ENCODE assay signal across 22 mouse cellular contexts in genomic region chr5:90458727-90459126, GRCm38 (mm10). TPM values are rescaled to one million over a fixed set of nuclear protein-coding genes. Genes with fewer than 3 reads are reported as not detected.
DNase-seq lines count a peak whose midpoint lies in the region; ATAC-seq and TF ChIP-seq lines count a peak whose summit lies in the region.
"Had no signal": no experiment of that assay in that cellular context is flagged by ENCODE, and none has a peak within 500 bp of the region (broad histone marks: within the 10 kb centered on the region; RNA-seq: fewer than 3 reads in every experiment).

No protein-coding gene starts in this region.

- 0 out of 2 replicates have a peak overlapping the region, but pooled peaks have one; percentile 14 for H3K27ac ChIP-seq in intestine, embryonic 14.5 days (ENCODE audit: low read depth)
- H3K27ac ChIP-seq in intestine, postnatal 0 days (ENCODE audit: low read depth, low read length) = no peak overlapping the region
- no peak overlapping the region for H3K27ac ChIP-seq in lung, embryonic 14.5 days (ENCODE audit: low read depth)
- 0 out of 2 replicates have a peak overlapping the region, but pooled peaks have one; percentile 22 for H3K27ac ChIP-seq in embryonic facial prominence, embryonic 15.5 days (replicated peaks)
- H3K27ac ChIP-seq: forebrain, embryonic 12.5 days; heart, adult 2 months; heart, embryonic 15.5 days; hindbrain, embryonic 13.5 days had no signal

- no peak overlapping the region for H3K4me3 ChIP-seq in intestine, embryonic 14.5 days (ENCODE audit: low read depth, low read length)
- H3K4me3 ChIP-seq in intestine, postnatal 0 days (ENCODE audit: low read depth, low read length) = no peak overlapping the region
- no peak overlapping the region for H3K4me3 ChIP-seq in lung, embryonic 14.5 days (ENCODE audit: low read depth, low read length)
- H3K4me3 ChIP-seq in embryonic facial prominence, embryonic 15.5 days (replicated peaks) = no peak overlapping the region
- H3K4me3 ChIP-seq: forebrain, embryonic 12.5 days; heart, adult 2 months; heart, embryonic 15.5 days; hindbrain, embryonic 13.5 days had no signal

- DNase-seq in intestine, embryonic 14.5 days (ENCODE audit: low spot score) = no peak
- peak; percentile 48 for DNase-seq in lung, embryonic 14.5 days
- no peak for DNase-seq in lung, adult 18-20 months
- DNase-seq in gastrocnemius, adult 8-10 months (ENCODE audit: low spot score in 2 of 2) = no peak
- DNase-seq: adrenal gland, postnatal 10 days; cerebellum, adult 11-12 months; cerebellum, adult 9-10 months; cerebellum, postnatal 25 days; gastrocnemius, postnatal 14 days; heart, adult 2 months; heart, postnatal 14 days had no signal

- H3K27me3 ChIP-seq in intestine, embryonic 14.5 days (replicated peaks; ENCODE audit: control insufficient read depth, insufficient read depth, low read length) = no peaks in the 10 kb centered on the region
- H3K27me3 ChIP-seq in intestine, postnatal 0 days (replicated peaks; ENCODE audit: control insufficient read depth, insufficient read depth, low read length) = no peaks in the 10 kb centered on the region
- no peaks in the 10 kb centered on the region for H3K27me3 ChIP-seq in lung, embryonic 14.5 days (ENCODE audit: insufficient read depth, low read length)
- H3K27me3 ChIP-seq in embryonic facial prominence, embryonic 15.5 days = no peaks in the 10 kb centered on the region
- H3K27me3 ChIP-seq: forebrain, embryonic 12.5 days; heart, embryonic 15.5 days; hindbrain, embryonic 13.5 days had no signal

- WGBS in intestine, embryonic 14.5 days = 39% methylated on average over 5 of the region's 5 CpGs
- WGBS in intestine, postnatal 0 days = 56% methylated on average over 5 of the region's 5 CpGs
- 26% methylated on average over 5 of the region's 5 CpGs for WGBS in lung, embryonic 14.5 days
- WGBS in embryonic facial prominence, embryonic 15.5 days = 43% methylated on average over 5 of the region's 5 CpGs

- H3K9me3 ChIP-seq in intestine, embryonic 14.5 days (ENCODE audit: control insufficient read depth, low read length) = no peaks in the 10 kb centered on the region
- no peaks in the 10 kb centered on the region for H3K9me3 ChIP-seq in intestine, postnatal 0 days (ENCODE audit: control insufficient read depth)
- H3K9me3 ChIP-seq in lung, embryonic 14.5 days (ENCODE audit: low read depth, low read length) = no peaks in the 10 kb centered on the region
- no peaks in the 10 kb centered on the region for H3K9me3 ChIP-seq in embryonic facial prominence, embryonic 15.5 days (replicated peaks)
- H3K9me3 ChIP-seq: forebrain, embryonic 12.5 days; heart, embryonic 15.5 days; hindbrain, embryonic 13.5 days had no signal

- H3K36me3 ChIP-seq in intestine, embryonic 14.5 days (ENCODE audit: control insufficient read depth, insufficient read depth, low read length) = no peaks in the 10 kb centered on the region
- H3K36me3 ChIP-seq in intestine, postnatal 0 days (ENCODE audit: control insufficient read depth, insufficient read depth) = no peaks in the 10 kb centered on the region
- no peaks in the 10 kb centered on the region for H3K36me3 ChIP-seq in lung, embryonic 14.5 days (ENCODE audit: insufficient read depth)
- no peaks in the 10 kb centered on the region for H3K36me3 ChIP-seq in embryonic facial prominence, embryonic 15.5 days
- H3K36me3 ChIP-seq: forebrain, embryonic 12.5 days; heart, embryonic 15.5 days; hindbrain, embryonic 13.5 days had no signal

- H3K4me2 ChIP-seq in intestine, embryonic 14.5 days (ENCODE audit: low read length) = no peak overlapping the region
- H3K4me2 ChIP-seq in intestine, postnatal 0 days (replicated peaks; ENCODE audit: low read depth) = no peak overlapping the region
- H3K4me2 ChIP-seq in lung, embryonic 14.5 days = no peak overlapping the region
- H3K4me2 ChIP-seq in embryonic facial prominence, embryonic 15.5 days (replicated peaks) = no peak overlapping the region
- H3K4me2 ChIP-seq: forebrain, embryonic 12.5 days; heart, embryonic 11.5 days; heart, embryonic 15.5 days; hindbrain, embryonic 13.5 days had no signal

- no peak for ATAC-seq in intestine, embryonic 14.5 days (replicated peaks; ENCODE audit: low FRiP score, low TSS enrichment, low read depth)
- ATAC-seq in intestine, postnatal 0 days = no peak
- no peak for ATAC-seq in lung, embryonic 14.5 days (ENCODE audit: insufficient read depth)
- no peak for ATAC-seq in embryonic facial prominence, embryonic 15.5 days (ENCODE audit: insufficient number of reproducible peaks, low FRiP score, low TSS enrichment, low read depth)
- ATAC-seq in megakaryocyte, adult 5-6 weeks (ENCODE audit: poor library complexity, severe bottlenecking) = no peak
- ATAC-seq: forebrain, embryonic 16.5 days had no signal

- no peak overlapping the region for H3K9ac ChIP-seq in intestine, embryonic 14.5 days (ENCODE audit: low read length)
- no peak overlapping the region for H3K9ac ChIP-seq in intestine, postnatal 0 days (ENCODE audit: low read depth, low read length)
- H3K9ac ChIP-seq in lung, embryonic 14.5 days = no peak overlapping the region
- H3K9ac ChIP-seq in embryonic facial prominence, embryonic 15.5 days = no peak overlapping the region
- H3K9ac ChIP-seq: forebrain, embryonic 12.5 days; heart, embryonic 15.5 days; hindbrain, embryonic 13.5 days had no signal

- no peak for TF ChIP-seq CTCF in intestine, postnatal 0 days (IDR thresholded peaks at IDR 0.05; ENCODE audit: low read depth)
- TF ChIP-seq CTCF in lung, embryonic 14.5 days (IDR thresholded peaks at IDR 0.05; ENCODE audit: low read depth) = no peak

- H3K4me1 ChIP-seq in intestine, embryonic 14.5 days (replicated peaks; ENCODE audit: control insufficient read depth, insufficient read depth, low read length) = no peaks in the 10 kb centered on the region
- H3K4me1 ChIP-seq in intestine, postnatal 0 days (replicated peaks; ENCODE audit: control insufficient read depth, insufficient read depth, low read length) = no peaks in the 10 kb centered on the region
- H3K4me1 ChIP-seq in lung, embryonic 14.5 days (ENCODE audit: insufficient read depth) = no peaks in the 10 kb centered on the region
- no peaks in the 10 kb centered on the region for H3K4me1 ChIP-seq in embryonic facial prominence, embryonic 15.5 days
- H3K4me1 ChIP-seq: forebrain, embryonic 12.5 days; heart, embryonic 15.5 days; hindbrain, embryonic 13.5 days had no signal

RNA-seq across cellular contexts. Expression of gene Alb, which starts 2.0 kb away (rescaled TPM):
- polyA plus RNA-seq in intestine, embryonic 14.5 days (2014; fragmentation: Nextera tagmentation; extraction: Ambion mirVana) = 0.16 and 1.0 TPM in 2 replicates
- polyA plus RNA-seq in intestine, postnatal 0 days (2015; fragmentation: Nextera tagmentation; extraction: Ambion mirVana) = 0.99 and 1.1 TPM in 2 replicates
- 0.95 and 1.7 TPM in 2 replicates for polyA plus RNA-seq in lung, embryonic 14.5 days (2014; fragmentation: Nextera tagmentation; extraction: Ambion mirVana)
- 2.6 and 3.1 TPM in 2 replicates for polyA plus RNA-seq in embryonic facial prominence, embryonic 15.5 days (2015; fragmentation: Nextera tagmentation; extraction: Ambion mirVana)
- not detected in 2 replicates for total RNA-seq in megakaryocyte, adult 5-6 weeks (2015)
- total RNA-seq in megakaryocyte, adult 5-6 weeks (2017) = not detected in 2 replicates
- total RNA-seq in gastrocnemius, adult 8-10 months (2022) = 10 to 100 TPM in 1 of 4 experiments, under 1 TPM in 2, not detected in 1; 0.18 to 11.6 (median 0.34) TPM
- total RNA-seq: heart, adult 2 months; hematopoietic stem cell, adult 5-6 weeks; MEL had no signal
- polyA plus RNA-seq: C2C12; forebrain, embryonic 12.5 days had no signal

RNA-seq across cellular contexts. Expression of gene Afp, which starts 31.8 kb away (rescaled TPM):
- polyA plus RNA-seq in intestine, embryonic 14.5 days (2014; fragmentation: Nextera tagmentation; extraction: Ambion mirVana) = 23.1 and 32.8 TPM in 2 replicates
- 541 and 696 TPM in 2 replicates for polyA plus RNA-seq in intestine, postnatal 0 days (2015; fragmentation: Nextera tagmentation; extraction: Ambion mirVana)
- polyA plus RNA-seq in lung, embryonic 14.5 days (2014; fragmentation: Nextera tagmentation; extraction: Ambion mirVana) = 2.1 and 4.5 TPM in 2 replicates
- polyA plus RNA-seq in embryonic facial prominence, embryonic 15.5 days (2015; fragmentation: Nextera tagmentation; extraction: Ambion mirVana) = 0.21 and 0.64 TPM in 2 replicates
- total RNA-seq in megakaryocyte, adult 5-6 weeks (2015) = not detected in 2 replicates
- total RNA-seq in megakaryocyte, adult 5-6 weeks (2017) = not detected in 2 replicates
- total RNA-seq in gastrocnemius, adult 8-10 months (2022) = not detected
- total RNA-seq: gastrocnemius, postnatal 14 days; heart, adult 2 months; heart, postnatal 14 days had no signal
- polyA plus RNA-seq: forebrain, embryonic 12.5 days; heart, adult 2 months had no signal

Comparison
In these comparisons a context has a peak if more than half of its experiments do, and no peak if none do; other contexts are left out.
1. H3K27ac ChIP-seq: peak in intestine, embryonic 14.5 days (single experiment) and embryonic facial prominence, embryonic 15.5 days (single experiment); none in intestine, postnatal 0 days (single experiment) and lung, embryonic 14.5 days (single experiment).
2. RNA of gene Afp, which starts 31.8 kb away (polyA plus RNA-seq): 541 to 696 TPM in intestine, postnatal 0 days; 23.1 to 32.8 TPM in intestine, embryonic 14.5 days, 2.1 to 4.5 TPM in lung, embryonic 14.5 days and 0.21 to 0.64 TPM in embryonic facial prominence, embryonic 15.5 days; every median in the first group is over 10 times any median in the second.